Mouse (Mus musculus): ENCODE data around the gene Plac1. TPM values are rescaled to one million over a fixed set of nuclear protein-coding genes. Genes with fewer than 3 reads are reported as not detected.

Plac1 gene
- polyA plus RNA-seq, 1 experiment: not detected

DNA sequence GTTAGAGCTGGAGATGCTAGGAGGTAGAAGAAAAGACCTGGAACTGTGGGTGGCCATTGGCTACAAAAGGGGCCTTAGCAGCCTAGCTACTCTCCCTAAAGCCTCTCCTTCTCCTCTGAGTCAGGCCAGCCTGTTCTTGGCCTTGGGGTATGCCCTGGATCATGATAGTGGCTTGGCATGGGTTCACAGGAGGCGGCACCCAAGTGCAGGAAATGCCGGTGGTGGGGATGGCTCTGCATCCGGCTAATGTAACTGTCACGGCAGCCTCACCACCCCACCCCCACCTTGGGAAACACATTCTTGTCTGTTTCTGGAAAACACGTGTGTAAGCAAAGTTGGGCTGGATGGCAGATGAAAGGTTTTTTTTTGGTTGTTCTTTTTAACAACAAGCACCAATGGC is 78.8 kb downstream of the Plac1 start:
- TF ChIP-seq POLR2A (IDR thresholded peaks at IDR 0.05; ENCODE audit: borderline replicate concordance, control insufficient read depth, low read depth, low read length): no peak
- TF ChIP-seq CTCF (IDR thresholded peaks at IDR 0.05; ENCODE audit: control insufficient read depth, insufficient read depth, low read length): no peak
- H3K4me1 ChIP-seq (ENCODE audit: control insufficient read depth, insufficient read depth, low read length): no peaks in the 10 kb centered on the region
- WGBS: 26% methylated on average over 5 of the region's 5 CpGs
- no peak overlapping the region for H3K4me3 ChIP-seq (replicated peaks; ENCODE audit: control insufficient read depth, low read depth, low read length)
- no peak overlapping the region for H3K27ac ChIP-seq (ENCODE audit: control insufficient read depth, insufficient read depth, low read depth, low read length, poor library complexity)

- no peaks in the 10 kb centered on the region for H3K4me1 ChIP-seq (ENCODE audit: control insufficient read depth, insufficient read depth, low read length)
- no peak for TF ChIP-seq POLR2A (IDR thresholded peaks at IDR 0.05; ENCODE audit: borderline replicate concordance, control insufficient read depth, low read depth, low read length)
- TF ChIP-seq CTCF (IDR thresholded peaks at IDR 0.05; ENCODE audit: control insufficient read depth, insufficient read depth, low read length): no peak
- 48% methylated on average over 2 of the region's 2 CpGs for WGBS
Measured at GRCm38 (mm10) chrX:53148039-53148438, 91.9 kb downstream of the Plac1 start.

GRCm38 (mm10) chrX:53146389-53146917 is 93.5 kb downstream of the Plac1 start:
- Histone ChIP-seq H3K4me3 (replicated peaks; ENCODE audit: control insufficient read depth, low read depth, low read length) (no peak overlapping the region), H3K27ac (ENCODE audit: control insufficient read depth, insufficient read depth, low read depth, low read length, poor library complexity) (no peak overlapping the region), H3K4me1 (ENCODE audit: control insufficient read depth, insufficient read depth, low read length) (no peaks in the 10 kb centered on the region)
- 79% methylated on average over 5 of the region's 5 CpGs for WGBS
- TF ChIP-seq POLR2A (IDR thresholded peaks at IDR 0.05; ENCODE audit: borderline replicate concordance, control insufficient read depth, low read depth, low read length) (no peak), CTCF (IDR thresholded peaks at IDR 0.05; ENCODE audit: control insufficient read depth, insufficient read depth, low read length) (no peak)

More at GRCm38 (mm10) chrX:53148039-53148438, 91.9 kb downstream of the Plac1 start:
- no peak overlapping the region for H3K27ac ChIP-seq (ENCODE audit: control insufficient read depth, insufficient read depth, low read depth, low read length, poor library complexity)
- no peak overlapping the region for H3K4me3 ChIP-seq (replicated peaks; ENCODE audit: control insufficient read depth, low read depth, low read length)

DNA sequence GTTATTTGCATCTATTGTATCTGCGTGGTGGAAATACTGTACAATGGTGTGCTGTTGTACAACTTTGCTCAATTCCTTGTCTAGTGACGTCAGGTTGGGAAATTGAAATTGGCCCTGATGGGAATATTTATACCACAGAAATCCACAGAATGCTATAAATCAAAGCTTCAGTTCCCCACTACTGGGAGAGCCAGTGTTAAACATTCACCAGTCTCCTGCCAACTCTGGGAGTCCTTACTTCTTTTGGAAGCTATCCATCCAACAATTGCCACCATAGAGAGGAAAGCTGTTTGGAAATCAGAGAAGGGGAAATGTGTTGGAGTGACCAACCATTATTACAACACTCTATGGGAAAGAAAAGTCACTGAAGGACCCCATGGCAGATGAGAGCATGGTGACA is 100.3 kb downstream of the Plac1 start:
- H3K27ac ChIP-seq (ENCODE audit: control insufficient read depth, insufficient read depth, low read depth, low read length, poor library complexity): no peak overlapping the region
- 63% methylated on average over 2 of the region's 2 CpGs for WGBS
- H3K4me3 ChIP-seq (replicated peaks; ENCODE audit: control insufficient read depth, low read depth, low read length): no peak overlapping the region
- TF ChIP-seq CTCF (IDR thresholded peaks at IDR 0.05; ENCODE audit: control insufficient read depth, insufficient read depth, low read length): no peak
- no peak for TF ChIP-seq POLR2A (IDR thresholded peaks at IDR 0.05; ENCODE audit: borderline replicate concordance, control insufficient read depth, low read depth, low read length)
- H3K4me1 ChIP-seq (ENCODE audit: control insufficient read depth, insufficient read depth, low read length): no peaks in the 10 kb centered on the region

DNA sequence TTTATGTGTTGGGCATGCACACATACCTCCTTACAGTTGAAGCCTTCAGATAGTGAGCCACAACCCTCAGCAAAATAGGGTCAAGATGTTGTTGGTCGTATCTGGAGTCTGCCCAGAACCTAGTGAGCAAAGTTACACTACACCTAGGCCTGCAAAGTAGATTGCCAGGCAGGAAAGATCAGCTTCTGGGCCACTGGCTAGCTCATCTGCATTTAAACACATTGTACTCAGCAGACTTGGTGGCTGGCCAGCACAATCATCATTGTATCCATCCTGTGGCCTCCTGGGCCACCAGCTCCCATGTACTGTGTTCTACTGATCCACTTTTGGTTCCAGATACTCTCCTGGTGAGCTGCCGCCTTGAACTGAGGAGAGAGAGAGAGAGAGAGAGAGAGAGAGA is 102.8 kb downstream of the Plac1 start:
- Histone ChIP-seq H3K4me1 (ENCODE audit: control insufficient read depth, insufficient read depth, low read length) (no peaks in the 10 kb centered on the region), H3K27ac (ENCODE audit: control insufficient read depth, insufficient read depth, low read depth, low read length, poor library complexity) (no peak overlapping the region), H3K4me3 (replicated peaks; ENCODE audit: control insufficient read depth, low read depth, low read length) (no peak overlapping the region)
- no peak for TF ChIP-seq CTCF (IDR thresholded peaks at IDR 0.05; ENCODE audit: control insufficient read depth, insufficient read depth, low read length)
- no peak for TF ChIP-seq POLR2A (IDR thresholded peaks at IDR 0.05; ENCODE audit: borderline replicate concordance, control insufficient read depth, low read depth, low read length)
- whole genome bisulfite sequencing: 76% methylated on average over 2 of the region's 2 CpGs

- no peak for TF ChIP-seq POLR2A (IDR thresholded peaks at IDR 0.05; ENCODE audit: borderline replicate concordance, control insufficient read depth, low read depth, low read length)
- no peak for TF ChIP-seq CTCF (IDR thresholded peaks at IDR 0.05; ENCODE audit: control insufficient read depth, insufficient read depth, low read length)
- Histone ChIP-seq H3K4me1 (ENCODE audit: control insufficient read depth, insufficient read depth, low read length) (no peaks in the 10 kb centered on the region), H3K27ac (ENCODE audit: control insufficient read depth, insufficient read depth, low read depth, low read length, poor library complexity) (no peak overlapping the region), H3K4me3 (replicated peaks; ENCODE audit: control insufficient read depth, low read depth, low read length) (no peak overlapping the region)
- 38% methylated on average over 2 of the region's 2 CpGs for WGBS
Measured at GRCm38 (mm10) chrX:53129501-53129900, 110.4 kb downstream of the Plac1 start.

DNA sequence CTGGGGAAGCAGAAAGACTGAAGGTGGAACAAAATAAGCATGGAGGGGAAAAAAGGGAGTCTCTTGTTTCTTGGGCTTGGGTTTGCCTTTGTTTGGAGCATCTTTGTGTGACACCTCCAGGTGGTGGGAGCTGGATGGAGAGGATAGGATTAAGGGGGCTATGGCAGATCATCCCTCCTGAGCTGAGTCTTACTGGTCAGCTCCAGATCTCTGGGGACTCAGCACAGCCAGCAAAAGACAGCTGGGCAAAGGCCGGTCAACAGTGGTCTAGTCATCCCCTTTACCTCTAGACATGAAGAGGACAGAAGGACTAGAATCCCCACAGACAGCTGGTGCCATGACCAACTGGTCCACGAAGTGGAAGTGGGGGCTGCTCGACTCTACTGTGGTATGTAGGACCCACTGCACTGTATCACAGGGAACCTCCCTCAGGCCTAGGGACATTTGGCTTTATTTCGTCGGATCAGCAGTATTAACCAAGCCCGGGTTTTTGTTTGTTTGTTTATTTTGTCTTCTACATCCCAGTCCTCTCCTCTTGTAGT is 113.3 kb downstream of the Plac1 start:
- 69% methylated on average over 6 of the region's 6 CpGs for WGBS
- TF ChIP-seq CTCF (IDR thresholded peaks at IDR 0.05; ENCODE audit: control insufficient read depth, insufficient read depth, low read length) (no peak), POLR2A (IDR thresholded peaks at IDR 0.05; ENCODE audit: borderline replicate concordance, control insufficient read depth, low read depth, low read length) (no peak)
- H3K4me3 ChIP-seq (replicated peaks; ENCODE audit: control insufficient read depth, low read depth, low read length): no peak overlapping the region
- no peaks in the 10 kb centered on the region for H3K4me1 ChIP-seq (ENCODE audit: control insufficient read depth, insufficient read depth, low read length)
- H3K27ac ChIP-seq (ENCODE audit: control insufficient read depth, insufficient read depth, low read depth, low read length, poor library complexity): no peak overlapping the region

- 55% methylated on average over 3 of the region's 3 CpGs for WGBS
- H3K4me3 ChIP-seq (replicated peaks; ENCODE audit: control insufficient read depth, low read depth, low read length): no peak overlapping the region
- TF ChIP-seq CTCF (IDR thresholded peaks at IDR 0.05; ENCODE audit: control insufficient read depth, insufficient read depth, low read length) (no peak), POLR2A (IDR thresholded peaks at IDR 0.05; ENCODE audit: borderline replicate concordance, control insufficient read depth, low read depth, low read length) (no peak)
- no peaks in the 10 kb centered on the region for H3K4me1 ChIP-seq (ENCODE audit: control insufficient read depth, insufficient read depth, low read length)
- H3K27ac ChIP-seq (ENCODE audit: control insufficient read depth, insufficient read depth, low read depth, low read length, poor library complexity): no peak overlapping the region
Measured at GRCm38 (mm10) chrX:53125838-53126467, 114.0 kb downstream of the Plac1 start.
